Mouse (Mus musculus) liver, embryonic 16.5 days (tissue): Measurements from ENCODE around the gene Lag3. TPM values are rescaled to one million over a fixed set of nuclear protein-coding genes. Genes with fewer than 3 reads are reported as not detected.
"Not testable (repeated sequence)": the region's sequence is repeated elsewhere in the genome, so short reads cannot be mapped to it uniquely, and the experiment has no call there.

Experiments used
- ATAC-seq: fragments of 200-750 bp; cut with Nextera tagmentation; 2 replicates; pipeline ENCODE4 v1.8.0; 2017; ENCODE audit warnings: low read depth, mild to moderate bottlenecking, moderate number of reproducible peaks, moderate library complexity
- H3K27ac ChIP-seq: fragments of 300-500 bp; sonication (generic); 2 replicates; pipeline ENCODE4 v1.5.1; 2014; ENCODE audit warnings: mild to moderate bottlenecking, low read length
- H3K27me3 ChIP-seq: fragments of 300-500 bp; sonication (generic); 2 replicates; pipeline ENCODE4 v1.6.1; 2014; ENCODE audit warnings: low read depth, low read length, mixed read lengths; ENCODE audit not compliant: control insufficient read depth, insufficient read depth
- H3K36me3 ChIP-seq: fragments of 300-500 bp; sonication (generic); 2 replicates; pipeline ENCODE4 v1.6.1; 2014; ENCODE audit warnings: mild to moderate bottlenecking; ENCODE audit not compliant: control insufficient read depth, insufficient read depth
- H3K4me1 ChIP-seq: fragments of 300-500 bp; sonication (generic); 2 replicates; pipeline ENCODE4 v1.6.1; 2014; ENCODE audit warnings: low read depth, low read length, mixed read lengths; ENCODE audit not compliant: control insufficient read depth
- H3K4me2 ChIP-seq: fragments of 300-500 bp; sonication (generic); 2 replicates; pipeline ENCODE4 v1.6.1; 2014; ENCODE audit warnings: low read depth, low read length, mixed read lengths
- H3K4me3 ChIP-seq: fragments of 300-500 bp; sonication (generic); 2 replicates; pipeline ENCODE4 v1.5.1; 2014; ENCODE audit warnings: low read depth, mild to moderate bottlenecking, low read length
- H3K9ac ChIP-seq: fragments of 300-500 bp; sonication (generic); 2 replicates; pipeline ENCODE4 v1.6.1; 2014; ENCODE audit warnings: low read depth, low read length
- H3K9me3 ChIP-seq: fragments of 300-500 bp; sonication (generic); replicated peaks from 2 replicates; pipeline ENCODE4 v1.6.1; 2016; ENCODE audit warnings: low read length; ENCODE audit not compliant: control insufficient read depth
- WGBS: fragments of 180-500 bp; shearing (Covaris S2); extraction: QIAGEN DNeasy Blood & Tissue Kit; methylation state at CpG from one replicate; pipeline ENCODE4 v1.1.7; 2014; ENCODE audit not compliant: insufficient replicate concordance; 5-methylcytosine and 5-hydroxymethylcytosine counted together
- polyA plus RNA-seq: library from polyadenylated mRNA; unstranded; fragments of >200 nt; fragmentation: Nextera tagmentation; extraction: Ambion mirVana; gene quantifications from 2 replicates; pipeline ENCODE4 v1.2.1, GENCODE M21; 2015

Gene Lag3
- polyA plus RNA-seq, 1 experiment from 2014 or later = 0.15 TPM

DNA sequence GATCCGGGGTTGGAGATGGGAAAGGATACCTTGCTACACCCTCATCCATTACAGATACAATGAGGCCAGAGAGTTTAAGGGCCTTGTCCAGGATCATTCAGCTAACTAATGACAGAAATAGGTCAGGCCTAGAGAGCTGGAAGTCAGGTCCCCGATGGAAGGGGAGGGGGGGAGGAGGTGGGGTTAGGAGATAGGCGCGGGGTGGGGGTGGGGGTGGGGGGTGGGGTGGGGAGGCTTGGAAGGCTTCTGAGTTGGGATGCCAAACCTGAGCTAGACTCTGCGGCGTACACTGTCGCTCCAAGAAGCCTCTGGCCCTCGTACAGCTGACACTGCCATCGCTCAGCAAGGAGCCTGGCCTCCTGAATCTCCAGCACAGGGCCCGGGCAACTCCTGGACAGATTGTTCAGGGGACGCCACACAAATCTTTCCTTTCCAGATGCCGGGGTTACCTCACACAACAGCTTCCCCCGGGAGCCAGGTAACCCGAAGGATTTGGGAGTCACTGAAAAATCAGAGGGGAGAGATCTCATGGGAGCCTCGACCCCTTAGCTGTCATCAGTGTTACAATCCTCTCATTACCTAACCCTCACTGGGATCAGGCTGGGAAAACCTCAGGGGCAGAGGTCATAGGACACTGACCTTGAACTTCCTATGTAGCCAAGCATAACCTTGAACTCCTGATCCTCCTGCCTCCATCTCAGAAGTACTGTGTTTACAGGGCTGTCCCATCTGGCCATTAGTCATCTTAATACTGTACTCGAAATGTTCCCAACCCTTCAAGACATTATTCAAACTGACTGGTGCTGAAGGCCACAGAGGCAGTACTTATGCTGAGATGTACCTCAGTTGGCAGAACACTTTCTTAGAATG is 6.3 kb downstream of the Lag3 start:
- H3K4me3 ChIP-seq = no peak overlapping the region
- WGBS = 53% methylated on average over 16 of the region's 16 CpGs
- no peak overlapping the region for H3K4me2 ChIP-seq
- H3K9ac ChIP-seq = no peak overlapping the region
- no peaks in the 10 kb centered on the region for H3K36me3 ChIP-seq
- H3K27ac ChIP-seq = no peak overlapping the region
- no peak for ATAC-seq
- H3K9me3 ChIP-seq = no peaks in the 10 kb centered on the region
- no peaks in the 10 kb centered on the region; the same call in none of the 2 replicates for H3K4me1 ChIP-seq
- H3K27me3 ChIP-seq = peaks cover 11% of the 10 kb centered on the region

DNA sequence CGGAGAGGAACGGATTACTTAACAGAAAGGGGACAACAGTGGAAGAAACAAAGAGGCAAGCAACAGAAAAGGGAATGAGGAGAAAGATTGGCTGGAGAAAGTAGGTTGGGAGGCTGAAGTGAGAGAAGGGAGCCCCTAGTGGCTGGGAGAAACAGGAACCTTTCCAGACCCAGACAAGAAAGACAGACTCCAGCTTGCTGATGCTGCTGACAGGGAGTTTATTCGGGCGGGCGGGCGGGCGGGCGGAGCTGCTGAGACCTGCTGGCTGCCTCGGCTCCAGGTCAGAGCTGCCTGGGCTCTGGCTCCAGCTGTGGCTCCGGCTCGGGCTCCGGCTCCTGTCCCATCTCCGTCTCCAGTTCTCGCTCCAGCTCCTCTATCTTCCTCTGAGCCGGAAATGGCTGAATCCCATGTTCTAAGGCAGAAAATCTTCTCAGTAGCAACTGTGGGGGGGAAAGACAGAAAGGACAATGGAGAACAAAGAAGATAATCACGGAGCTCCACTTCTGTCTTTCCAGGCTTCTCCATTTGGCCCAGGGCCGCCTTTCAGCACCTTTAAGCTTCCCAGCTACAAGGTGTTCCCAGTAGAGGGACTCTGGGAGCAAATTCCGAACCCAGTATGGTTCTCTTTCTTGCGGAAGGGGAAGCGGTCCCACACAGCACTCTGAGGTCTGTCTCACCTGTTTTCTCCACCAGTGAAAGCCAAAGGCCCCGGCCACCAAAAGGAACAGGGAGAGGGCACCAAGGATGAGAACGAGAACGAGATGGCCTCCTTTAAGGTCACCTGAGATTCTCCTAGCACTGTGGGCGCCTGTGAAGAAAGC is 7.1 kb downstream of the Lag3 start:
- H3K36me3 ChIP-seq = no peaks in the 10 kb centered on the region
- ATAC-seq = peak; percentile 66
- H3K27ac ChIP-seq = peak overlapping the region; percentile 85
- H3K9ac ChIP-seq = peak overlapping the region; percentile 60
- no peaks in the 10 kb centered on the region; the same call in none of the 2 replicates for H3K4me1 ChIP-seq
- no peaks in the 10 kb centered on the region for H3K9me3 ChIP-seq
- H3K27me3 ChIP-seq = peaks cover 2% of the 10 kb centered on the region; the same call in 1 of the 2 replicates
- H3K4me3 ChIP-seq = peak overlapping the region; percentile 66
- 24% methylated on average over 24 of the region's 24 CpGs for WGBS
- peak overlapping the region; percentile 96 for H3K4me2 ChIP-seq

DNA sequence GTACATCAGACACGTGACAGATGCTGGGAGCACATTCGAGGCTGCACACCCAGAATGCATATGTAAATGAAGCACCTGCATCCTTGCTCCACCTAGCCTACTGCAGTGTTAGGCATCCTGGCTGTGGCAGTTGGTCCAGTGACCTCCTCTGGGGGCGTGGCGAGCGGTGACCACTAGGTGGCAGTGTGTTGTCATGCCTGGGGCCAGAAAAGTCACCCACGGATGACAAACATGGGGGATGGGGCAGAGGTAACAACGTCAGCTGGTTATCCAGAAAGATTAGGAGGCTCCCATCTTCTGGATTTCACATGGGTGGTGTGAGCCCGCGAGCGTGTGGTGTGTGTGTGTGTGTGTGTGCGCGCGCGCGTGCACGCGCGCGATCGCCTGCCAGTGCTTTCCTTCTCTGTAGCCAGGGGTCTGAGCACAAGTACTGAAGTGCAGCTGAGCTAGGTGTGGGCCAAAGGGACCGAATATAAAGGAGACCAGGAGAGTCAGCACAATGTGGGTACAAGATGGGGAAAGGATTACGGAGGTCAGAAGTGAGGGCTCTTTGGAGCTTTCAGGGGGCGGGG is 7.8 kb downstream of the Lag3 start:
- Histone ChIP-seq H3K27ac (peak overlapping the region; percentile 85), H3K4me3 (peak overlapping the region; percentile 66), H3K9ac (peak overlapping the region; percentile 60), H3K4me1 (no peaks in the 10 kb centered on the region; the same call in none of the 2 replicates), H3K27me3 (no peaks in the 10 kb centered on the region), H3K4me2 (peak overlapping the region; percentile 96), H3K36me3 (no peaks in the 10 kb centered on the region), H3K9me3 (no peaks in the 10 kb centered on the region)
- WGBS = under 1% methylated on average over 23 of the region's 23 CpGs
- peak; percentile 76 for ATAC-seq

DNA sequence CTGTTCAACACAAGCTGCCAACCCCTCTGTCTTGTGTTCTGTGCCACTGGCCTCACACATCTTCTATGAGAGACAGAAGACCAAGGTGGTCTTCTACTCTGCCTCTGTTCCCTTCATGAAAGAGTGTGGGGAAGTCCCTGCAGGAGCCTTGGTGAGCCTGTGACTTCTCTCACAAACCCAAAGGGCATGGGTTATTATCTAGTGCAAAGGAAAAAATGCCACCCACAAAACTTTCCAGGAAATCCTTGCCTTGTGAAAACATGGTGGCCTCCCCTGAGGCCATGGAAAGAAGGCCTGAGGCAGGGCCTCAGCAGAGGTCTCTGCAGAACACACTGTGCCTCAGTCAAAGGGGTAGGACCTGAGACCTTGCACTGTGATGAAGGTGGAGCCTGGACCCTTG is 9.7 kb downstream of the Lag3 start:
- no peak overlapping the region for H3K4me3 ChIP-seq
- H3K27ac ChIP-seq = no peak overlapping the region
- no peaks in the 10 kb centered on the region for H3K27me3 ChIP-seq
- no peak overlapping the region for H3K4me2 ChIP-seq
- H3K36me3 ChIP-seq = no peaks in the 10 kb centered on the region
- no peak overlapping the region for H3K9ac ChIP-seq
- no peaks in the 10 kb centered on the region; the same call in none of the 2 replicates for H3K4me1 ChIP-seq
- H3K9me3 ChIP-seq = no peaks in the 10 kb centered on the region
- no peak for ATAC-seq

GRCm38 (mm10) chr6:124900801-124901480 is 10.6 kb downstream of the Lag3 start:
- Histone ChIP-seq H3K27me3 (no peaks in the 10 kb centered on the region), H3K9me3 (no peaks in the 10 kb centered on the region), H3K4me1 (no peaks in the 10 kb centered on the region; the same call in none of the 2 replicates), H3K9ac (no peak overlapping the region), H3K36me3 (no peaks in the 10 kb centered on the region), H3K4me3 (no peak overlapping the region), H3K4me2 (no peak overlapping the region), H3K27ac (no peak overlapping the region)
- ATAC-seq = no peak
- WGBS = 27% methylated on average over 10 of the region's 10 CpGs

GRCm38 (mm10) chr6:124900056-124900800 is 11.3 kb downstream of the Lag3 start:
- WGBS = 64% methylated on average over 8 of the region's 8 CpGs
- H3K9me3 ChIP-seq = no peaks in the 10 kb centered on the region
- no peak for ATAC-seq
- H3K4me3 ChIP-seq = no peak overlapping the region
- no peak overlapping the region for H3K4me2 ChIP-seq
- no peak overlapping the region for H3K27ac ChIP-seq
- H3K27me3 ChIP-seq = no peaks in the 10 kb centered on the region
- H3K9ac ChIP-seq = no peak overlapping the region
- no peaks in the 10 kb centered on the region for H3K36me3 ChIP-seq
- no peaks in the 10 kb centered on the region; the same call in none of the 2 replicates for H3K4me1 ChIP-seq

GRCm38 (mm10) chr6:124898359-124898758 is 13.1 kb downstream of the Lag3 start:
- WGBS = 17% methylated on average over 3 of the region's 3 CpGs
- Histone ChIP-seq H3K27me3 (no peaks in the 10 kb centered on the region), H3K4me1 (no peaks in the 10 kb centered on the region), H3K4me3 (no peak overlapping the region), H3K36me3 (no peaks in the 10 kb centered on the region), H3K27ac (no peak overlapping the region), H3K9me3 (no peaks in the 10 kb centered on the region), H3K9ac (no peak overlapping the region), H3K4me2 (no peak overlapping the region)
- ATAC-seq = no peak

DNA sequence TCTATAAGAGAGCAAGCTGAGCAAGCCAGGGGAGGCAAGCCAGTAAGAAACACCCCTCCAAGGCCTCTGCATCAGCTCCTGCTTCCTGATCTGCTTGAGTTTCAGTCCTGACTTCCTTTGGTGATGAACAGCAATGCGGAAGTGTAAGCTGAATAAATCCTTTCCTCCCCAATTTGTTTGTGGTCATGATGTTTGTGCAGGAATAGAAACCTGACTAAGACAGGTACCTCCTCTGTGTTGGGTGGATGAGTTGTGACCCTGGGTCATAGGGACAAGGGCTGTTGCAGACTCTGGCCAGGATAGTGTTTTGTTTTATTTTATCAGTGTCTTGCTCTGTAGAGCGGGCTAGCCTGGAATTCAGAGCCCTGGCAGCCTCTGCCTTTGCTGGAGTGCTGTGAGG is 17.4 kb downstream of the Lag3 start:
- not testable (repeated sequence) for H3K9ac ChIP-seq, H3K27ac ChIP-seq, H3K4me2 ChIP-seq, H3K36me3 ChIP-seq, H3K4me1 ChIP-seq, H3K27me3 ChIP-seq, ATAC-seq, H3K9me3 ChIP-seq, H3K4me3 ChIP-seq
- 63% methylated on average over 2 of the region's 2 CpGs for WGBS
